Mouse (Mus musculus): ENCODE data around the gene Cdh1. TPM values are rescaled to one million over a fixed set of nuclear protein-coding genes. Genes with fewer than 3 reads are reported as not detected.
A peak's percentile ranks its signal among the peaks of the same experiment; 100 is the strongest.

Gene Cdh1
- total RNA-seq, 2 experiments from 2014 or later, result 4.1 to 8.1 TPM

DNA sequence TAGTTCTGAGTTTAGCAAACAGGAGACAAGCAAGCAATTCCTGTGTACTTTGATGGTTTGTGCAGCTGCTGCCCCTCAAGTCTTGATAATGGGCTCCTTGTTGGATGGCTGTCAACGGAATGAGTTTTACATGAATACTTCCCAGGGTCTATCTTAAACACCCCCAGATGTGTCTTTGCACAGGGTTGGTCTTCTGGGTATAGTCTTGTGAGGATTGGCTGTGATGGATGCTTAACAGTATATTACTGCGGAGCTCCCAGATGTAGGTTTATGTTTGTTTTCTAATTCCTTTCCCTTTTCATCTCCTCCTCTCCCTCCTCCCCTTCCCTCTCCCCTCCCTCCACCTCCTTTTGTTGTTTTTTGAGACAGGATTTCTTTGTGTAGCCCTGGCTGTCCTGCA lies 69.6 kb downstream of the Cdh1 start:
- no peak for DNase-seq

GRCm38 (mm10) chr8:106674318-106674717 lies 71.2 kb downstream of the Cdh1 start:
- no peak for DNase-seq

DNA sequence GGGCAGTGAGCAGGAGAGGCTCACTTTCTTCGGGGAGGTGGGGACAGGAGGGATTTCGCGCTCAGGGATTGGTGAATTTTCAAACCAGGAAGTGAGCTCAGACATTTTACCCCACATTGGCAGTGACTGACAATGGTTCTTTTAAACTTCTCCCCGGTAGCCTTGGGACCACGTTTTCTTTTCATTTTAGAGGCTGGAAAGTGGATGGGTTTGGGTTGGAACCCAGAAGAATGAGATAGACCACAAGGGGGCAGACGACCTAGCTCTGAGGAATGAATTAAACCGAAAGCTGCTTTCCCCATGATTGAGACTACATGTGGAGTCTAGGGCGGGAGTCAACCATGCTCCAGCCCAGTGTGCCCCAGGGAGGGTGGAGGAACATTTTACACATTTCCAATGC lies 71.7 kb downstream of the Cdh1 start:
- no peak for DNase-seq

- peak; percentile 96 for DNase-seq
These were observed 80.0 kb downstream of the Cdh1 start, which contains the start of gene Tango6 for GRCm38 (mm10) chr8:106682971-106683668. TSS of gene Tango6 (plus strand) at chr8:106683068.

GRCm38 (mm10) chr8:106684387-106684786 lies 81.2 kb downstream of the Cdh1 start:
- DNase-seq, result no peak

DNA sequence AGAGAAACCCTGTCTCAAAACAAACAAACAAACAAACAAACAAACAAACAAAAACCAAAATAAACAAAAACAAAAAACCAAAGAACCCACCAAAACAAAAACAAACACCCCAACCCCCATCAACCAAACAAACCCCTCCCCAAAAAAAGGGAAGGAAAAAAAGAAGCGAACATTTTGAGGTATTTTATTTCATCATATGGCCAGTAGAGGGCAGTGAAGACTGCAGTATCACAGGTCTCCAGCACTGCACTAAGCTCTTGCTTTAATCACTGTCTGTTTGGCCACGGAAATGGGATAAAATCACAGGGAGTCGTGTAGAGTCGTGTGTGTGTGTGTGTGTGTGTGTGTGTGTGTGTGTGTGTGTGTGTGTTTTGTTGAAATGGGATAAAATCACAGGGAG lies 84.3 kb downstream of the Cdh1 start:
- DNase-seq, result no peak

DNA sequence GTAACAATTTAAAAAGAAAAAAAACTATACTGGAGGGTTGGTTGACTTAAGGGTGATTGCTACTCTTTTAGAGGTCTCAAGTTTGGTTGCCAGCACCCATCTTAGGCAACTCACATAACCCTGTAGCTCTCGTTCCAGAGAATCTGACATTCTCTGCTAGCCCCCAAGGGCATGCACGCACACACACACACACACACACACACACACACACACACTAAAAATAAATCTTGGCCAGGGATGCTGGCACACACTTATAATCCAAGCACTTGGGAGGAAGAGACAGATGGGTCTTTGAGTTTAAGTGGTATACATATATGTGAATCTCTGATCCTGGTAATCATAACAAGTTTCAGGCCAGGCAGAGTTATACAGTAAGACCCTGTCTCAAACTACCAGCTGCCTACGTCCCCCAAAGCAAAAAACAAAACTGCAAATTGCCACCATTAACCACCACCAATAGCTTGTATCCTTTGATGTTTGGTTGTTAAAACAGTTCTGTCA lies 94.6 kb downstream of the Cdh1 start:
- no peak for DNase-seq

GRCm38 (mm10) chr8:106699588-106699987 lies 96.4 kb downstream of the Cdh1 start:
- peak; percentile 85 for DNase-seq

DNA sequence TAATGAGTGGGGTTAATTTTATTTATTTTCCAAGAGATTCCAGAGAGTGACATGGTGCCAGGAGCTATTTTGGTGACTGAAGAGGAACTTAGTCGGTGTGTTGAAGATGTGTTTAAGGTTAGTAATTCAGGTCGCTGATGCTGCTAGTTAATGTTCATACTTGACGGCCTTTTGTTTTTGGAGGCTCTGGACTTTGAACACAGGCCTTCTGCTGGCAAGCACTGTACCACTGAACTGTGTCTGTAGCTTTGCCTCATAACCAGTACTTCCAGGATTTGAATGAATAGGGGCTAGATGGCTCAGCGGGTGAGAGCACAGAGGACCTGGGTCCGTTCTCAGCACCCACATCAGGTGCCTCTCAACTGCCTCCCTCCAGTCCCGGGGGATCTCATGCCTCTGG lies 97.0 kb downstream of the Cdh1 start:
- DNase-seq, result no peak

DNA sequence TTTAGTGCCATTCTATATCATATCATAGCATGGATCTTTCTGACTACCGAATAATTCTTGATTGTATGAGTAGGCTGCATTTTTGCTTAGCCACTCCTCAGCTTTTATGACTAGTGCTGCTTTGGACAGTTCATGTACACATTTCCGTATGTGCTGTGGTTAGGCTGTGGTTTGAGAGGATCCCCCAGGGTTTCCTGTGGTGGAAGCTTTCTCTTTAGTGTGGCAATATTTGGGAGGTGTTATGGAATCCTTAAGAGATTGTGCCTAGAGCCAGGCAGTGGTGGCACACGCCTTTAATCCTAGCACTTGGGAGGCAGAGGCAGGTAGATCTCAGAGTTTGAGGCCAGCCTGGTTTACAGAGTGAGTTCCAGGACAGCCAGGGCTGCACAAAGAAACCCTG lies 98.2 kb downstream of the Cdh1 start:
- DNase-seq, result no peak

- no peak for DNase-seq
These were observed 101.2 kb downstream of the Cdh1 start for GRCm38 (mm10) chr8:106704199-106704900.

DNA sequence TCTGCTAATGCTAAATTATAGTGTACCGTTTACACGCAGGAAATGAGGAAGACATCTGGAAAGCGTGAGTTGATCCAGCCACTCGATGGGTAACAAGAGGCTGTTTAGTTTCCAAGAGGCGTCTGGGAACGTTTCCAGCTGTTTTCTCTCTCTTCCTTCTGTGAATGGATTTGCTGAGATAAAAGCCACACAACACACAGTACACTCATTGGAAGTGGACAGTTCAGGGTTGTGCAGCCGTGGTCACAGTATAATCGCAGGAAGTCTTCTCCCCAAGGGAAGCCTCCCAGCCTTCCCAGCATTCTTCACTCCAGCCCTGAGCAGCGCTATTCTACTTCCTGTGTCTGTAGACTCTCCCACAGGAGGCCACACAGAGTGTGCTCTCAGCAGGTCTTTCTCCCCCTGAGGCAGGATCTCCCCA lies 101.8 kb downstream of the Cdh1 start:
- peak; percentile 37 for DNase-seq

- no peak for DNase-seq
These were observed 103.0 kb downstream of the Cdh1 start for GRCm38 (mm10) chr8:106706194-106706593.

DNA sequence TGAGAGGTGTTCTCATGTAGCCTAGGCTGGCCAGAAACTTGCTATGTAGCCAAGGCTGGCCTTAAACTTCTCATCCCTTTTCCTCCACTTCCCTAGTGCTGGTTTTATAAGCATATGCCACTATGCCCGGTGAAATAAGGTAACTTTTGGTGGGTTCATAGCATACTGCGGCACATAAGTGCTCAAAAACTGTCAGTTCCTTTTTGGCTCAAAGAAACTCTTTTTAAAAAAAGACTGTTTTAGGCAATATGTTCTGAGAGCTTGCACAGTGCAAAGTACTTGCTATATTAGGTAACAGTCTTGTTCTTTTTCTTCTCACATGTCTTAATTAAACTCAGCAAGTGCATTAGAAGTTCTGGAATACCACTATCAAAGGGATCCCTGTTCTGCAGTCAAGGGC lies 106.9 kb downstream of the Cdh1 start:
- DNase-seq, result no peak

DNA sequence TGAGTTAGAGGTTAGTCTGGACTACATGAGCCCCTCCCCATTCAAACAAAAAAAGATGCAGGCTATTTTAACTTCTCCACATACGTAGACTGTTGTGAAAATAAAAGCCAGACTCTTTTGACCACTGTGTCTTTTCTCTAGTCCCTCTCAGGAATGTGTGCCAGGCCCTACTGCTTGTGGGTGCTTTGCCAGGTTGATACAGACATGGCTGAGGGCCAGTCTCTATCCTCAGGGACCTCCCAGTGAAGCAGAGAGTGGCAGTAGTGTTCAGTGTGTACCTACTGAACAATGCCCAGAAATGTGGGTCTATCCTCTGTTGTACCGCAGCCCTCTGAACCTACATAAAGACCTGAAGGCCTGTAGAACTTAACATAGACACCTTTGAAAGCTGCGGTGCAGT lies 109.3 kb downstream of the Cdh1 start:
- peak; percentile 58 for DNase-seq

DNA sequence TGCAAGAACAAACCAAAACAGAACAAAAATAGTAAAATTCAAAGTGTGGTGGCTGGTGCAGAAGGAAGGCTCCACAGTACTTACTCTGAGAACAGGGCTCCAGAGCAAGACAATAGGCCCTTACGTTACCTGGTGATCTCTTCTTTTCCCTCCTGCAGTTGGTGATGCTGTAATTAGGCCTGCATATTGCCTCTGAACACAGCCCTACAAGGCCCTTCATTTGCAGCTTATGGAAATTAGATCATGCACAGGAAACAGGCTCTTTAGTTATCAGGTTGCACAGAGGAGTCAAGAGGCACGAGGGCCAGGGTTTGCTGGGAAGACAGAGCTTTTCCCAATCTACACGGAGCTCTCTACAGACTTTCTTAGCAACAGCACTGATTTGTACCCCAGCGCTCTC lies 111.1 kb downstream of the Cdh1 start:
- DNase-seq, result no peak

DNA sequence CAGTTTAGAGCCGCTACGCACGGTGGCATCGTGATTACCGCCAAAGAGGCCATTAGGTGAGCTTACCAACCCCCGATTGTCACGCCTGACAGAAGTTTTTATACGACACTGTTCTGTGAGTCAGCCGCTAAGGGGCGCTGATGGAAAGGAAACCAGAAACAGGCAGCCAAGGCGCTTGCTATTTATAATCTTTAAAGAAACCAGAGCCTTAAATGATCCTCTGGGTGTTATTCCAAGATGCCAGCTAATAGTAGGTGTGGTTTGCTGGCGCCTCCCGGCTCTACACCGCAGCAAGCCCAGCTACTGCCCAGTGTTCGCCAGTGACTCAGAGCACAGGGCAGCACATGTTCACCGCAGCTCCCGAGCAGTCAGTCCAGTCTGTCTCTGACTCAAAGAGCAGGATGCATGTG lies 114.9 kb downstream of the Cdh1 start:
- peak; percentile 88 for DNase-seq

Other genes starting within 250 kb of the Cdh1 start
- gene Zfp90, start 188.0 kb upstream of the Cdh1 start, total RNA-seq (2021), result 1 to 10 TPM; 5.9 to 9.1 TPM
- gene 6030452D12Rik, start 102.8 kb upstream of the Cdh1 start, total RNA-seq (2021), result not detected
- gene Cdh3, start 92.5 kb upstream of the Cdh1 start, total RNA-seq (2021), result 1 to 10 TPM; 1.1 TPM
- 100 to 1,000 TPM; 131 to 143 TPM for gene Gm10073, start 29.9 kb upstream of the Cdh1 start, total RNA-seq (2021)
- 10 to 100 TPM in 1 of 2 experiments, 1 to 10 TPM in 1; 7.9 to 10.7 TPM for gene Tango6, start 79.7 kb downstream of the Cdh1 start, total RNA-seq (2021)

Measured in adrenal gland, postnatal 10 days (tissue).